Mouse (Mus musculus): ENCODE results near the gene Aifm3. TPM values are rescaled to one million over a fixed set of nuclear protein-coding genes. Genes with fewer than 3 reads are reported as not detected.

The Aifm3 gene
- polyA plus RNA-seq, 1 experiment, result not detected

- no peaks in the 10 kb centered on the region for H3K4me1 ChIP-seq (ENCODE audit: control insufficient read depth, insufficient read depth, insufficient read length, low read length)
- no peak overlapping the region for H3K4me3 ChIP-seq (ENCODE audit: insufficient read depth, low read depth, low read length)
- H3K27ac ChIP-seq (replicated peaks; ENCODE audit: low read depth, low read length), result no peak overlapping the region
These were observed 67.5 kb downstream of the Aifm3 start for GRCm38 (mm10) chr16:17556907-17557306.

Other genes with a start within 250 kb of the Aifm3 start
- not detected in 2 replicates for gene Tmem191c, start 213.5 kb upstream of the Aifm3 start, polyA plus RNA-seq (2012; ENCODE audit: insufficient read depth, insufficient read length, missing spikeins)
- not detected in 2 replicates for gene Serpind1, start 158.2 kb upstream of the Aifm3 start, polyA plus RNA-seq (2012; ENCODE audit: insufficient read depth, insufficient read length, missing spikeins)
- gene Snap29, start 83.6 kb upstream of the Aifm3 start, polyA plus RNA-seq (2012; ENCODE audit: insufficient read depth, insufficient read length, missing spikeins), result 18.4 and 24.4 TPM in 2 replicates
- gene Pi4ka, start 83.3 kb upstream of the Aifm3 start, polyA plus RNA-seq (2012; ENCODE audit: insufficient read depth, insufficient read length, missing spikeins), result 76.2 and 77.2 TPM in 2 replicates
- 9.2 and 13.9 TPM in 2 replicates for gene Crkl, start 37.6 kb upstream of the Aifm3 start, polyA plus RNA-seq (2012; ENCODE audit: insufficient read depth, insufficient read length, missing spikeins)
- gene Lztr1, start 19.1 kb downstream of the Aifm3 start, polyA plus RNA-seq (2012; ENCODE audit: insufficient read depth, insufficient read length, missing spikeins), result 38.0 and 38.2 TPM in 2 replicates
- 19.5 and 21.9 TPM in 2 replicates for gene Thap7, start 41.5 kb downstream of the Aifm3 start, polyA plus RNA-seq (2012; ENCODE audit: insufficient read depth, insufficient read length, missing spikeins)
- gene Lrrc74b, start 71.6 kb downstream of the Aifm3 start, polyA plus RNA-seq (2012; ENCODE audit: insufficient read depth, insufficient read length, missing spikeins), result 0.91 TPM in 1 of 2 replicates, not detected in the other
- 4.6 and 7.6 TPM in 2 replicates for gene P2rx6, start 72.3 kb downstream of the Aifm3 start, polyA plus RNA-seq (2012; ENCODE audit: insufficient read depth, insufficient read length, missing spikeins)
- 1.5 TPM in 1 of 2 replicates, not detected in the other for gene Slc7a4, start 93.6 kb downstream of the Aifm3 start, polyA plus RNA-seq (2012; ENCODE audit: insufficient read depth, insufficient read length, missing spikeins)
- gene Smpd4, start 129.7 kb downstream of the Aifm3 start, polyA plus RNA-seq (2012; ENCODE audit: insufficient read depth, insufficient read length, missing spikeins), result 10.9 and 20.6 TPM in 2 replicates
- gene Ccdc74a, start 156.9 kb downstream of the Aifm3 start, polyA plus RNA-seq (2012; ENCODE audit: insufficient read depth, insufficient read length, missing spikeins), result not detected in 2 replicates
- gene Med15, start 243.3 kb downstream of the Aifm3 start, polyA plus RNA-seq (2012; ENCODE audit: insufficient read depth, insufficient read length, missing spikeins), result 14.7 and 16.2 TPM in 2 replicates